Mouse (Mus musculus): ENCODE results near the gene Gpr162.

GRCm38 (mm10) chr6:124904991-124905860 is 41.4 kb upstream of the Gpr162 start:
- TF ChIP-seq TAL1 (IDR thresholded peaks at IDR 0.05; ENCODE audit: low read length) (no peak), GATA1 (IDR thresholded peaks at IDR 0.05; ENCODE audit: low read length) (no peak)
